Mouse (Mus musculus): ENCODE data around the gene Prkch.

The Prkch gene

GRCm38 (mm10) chr12:73748373-73748772, 163.8 kb downstream of the Prkch start:
- CTCF ChIA-PET = interaction anchor here (0.6 kb wide), 1 partner anchor 240 kb away, joined by 8 read pairs; no protein-coding TSS in a partner anchor

- CTCF ChIA-PET = interaction anchor here (0.6 to 1.0 kb wide), 2 partner anchors 10 to 42 kb away, joined by 3 to 4 read pairs; no protein-coding TSS in a partner anchor
Measured at GRCm38 (mm10) chr12:73754476-73755150, 170.0 kb downstream of the Prkch start.

- CTCF ChIA-PET = no interaction called here
Measured at GRCm38 (mm10) chr12:73755646-73756045, 171.1 kb downstream of the Prkch start.

- CTCF ChIA-PET = interaction anchor here (0.5 kb wide), 1 partner anchor 196 kb away, joined by 3 read pairs; no protein-coding TSS in a partner anchor
Measured at GRCm38 (mm10) chr12:73756527-73756926, 171.9 kb downstream of the Prkch start.

GRCm38 (mm10) chr12:73762001-73762400, 177.4 kb downstream of the Prkch start:
- CTCF ChIA-PET = no interaction called here

- CTCF ChIA-PET = no interaction called here
Measured at GRCm38 (mm10) chr12:73762762-73763161, 178.2 kb downstream of the Prkch start.

GRCm38 (mm10) chr12:73764649-73765525, 180.3 kb downstream of the Prkch start:
- CTCF ChIA-PET = interaction anchor here (1.2 kb wide), 1 partner anchor 10 kb away, joined by 4 read pairs; no protein-coding TSS in a partner anchor

- CTCF ChIA-PET = no interaction called here
Measured at GRCm38 (mm10) chr12:73766152-73766551, 181.6 kb downstream of the Prkch start.

- CTCF ChIA-PET = interaction anchor here (0.6 kb wide), 1 partner anchor 141 kb away, joined by 21 read pairs; no protein-coding TSS in a partner anchor
Measured at GRCm38 (mm10) chr12:73768788-73769187, 184.2 kb downstream of the Prkch start.

- CTCF ChIA-PET = interaction anchor here (0.6 kb wide), 1 partner anchor 167 kb away, joined by 4 read pairs; no protein-coding TSS in a partner anchor
Measured at GRCm38 (mm10) chr12:73769536-73769935, 184.9 kb downstream of the Prkch start.

GRCm38 (mm10) chr12:73770771-73771170, 186.2 kb downstream of the Prkch start:
- CTCF ChIA-PET = no interaction called here

GRCm38 (mm10) chr12:73774793-73775385, 190.3 kb downstream of the Prkch start:
- CTCF ChIA-PET = no interaction called here

GRCm38 (mm10) chr12:73776401-73776945, 191.9 kb downstream of the Prkch start:
- CTCF ChIA-PET = no interaction called here

GRCm38 (mm10) chr12:73777673-73778072, 193.1 kb downstream of the Prkch start:
- CTCF ChIA-PET = no interaction called here

- CTCF ChIA-PET = interaction anchor here (0.6 kb wide), 1 partner anchor 152 kb away, joined by 6 read pairs; no protein-coding TSS in a partner anchor
Measured at GRCm38 (mm10) chr12:73779332-73780231, 195.0 kb downstream of the Prkch start.

GRCm38 (mm10) chr12:73781425-73782032, 196.9 kb downstream of the Prkch start:
- CTCF ChIA-PET = interaction anchor here (0.6 kb wide), 1 partner anchor 86 kb away, joined by 3 read pairs; no protein-coding TSS in a partner anchor

- CTCF ChIA-PET = no interaction called here
Measured at GRCm38 (mm10) chr12:73786909-73787308, 202.3 kb downstream of the Prkch start.

- CTCF ChIA-PET = no interaction called here
Measured at GRCm38 (mm10) chr12:73788850-73789249, 204.3 kb downstream of the Prkch start.

GRCm38 (mm10) chr12:73790571-73791108, 206.0 kb downstream of the Prkch start:
- CTCF ChIA-PET = no interaction called here

GRCm38 (mm10) chr12:73793216-73793615, 208.6 kb downstream of the Prkch start:
- CTCF ChIA-PET = no interaction called here

All from spleen, embryonic (tissue).